Mouse (Mus musculus): ENCODE measurements at regions not wholly inside any gene's neighbourhood (a gene's known extent, or its start where the extent isn't known, plus 50 kb on each side); places are given as distances from the start of the nearest gene placed in this dataset.

- no peak for DNase-seq (ENCODE audit: low spot score)
Measured at GRCm38 (mm10) chr10:111867102-111867501, 105.4 kb upstream of the Krr1 start.

DNA sequence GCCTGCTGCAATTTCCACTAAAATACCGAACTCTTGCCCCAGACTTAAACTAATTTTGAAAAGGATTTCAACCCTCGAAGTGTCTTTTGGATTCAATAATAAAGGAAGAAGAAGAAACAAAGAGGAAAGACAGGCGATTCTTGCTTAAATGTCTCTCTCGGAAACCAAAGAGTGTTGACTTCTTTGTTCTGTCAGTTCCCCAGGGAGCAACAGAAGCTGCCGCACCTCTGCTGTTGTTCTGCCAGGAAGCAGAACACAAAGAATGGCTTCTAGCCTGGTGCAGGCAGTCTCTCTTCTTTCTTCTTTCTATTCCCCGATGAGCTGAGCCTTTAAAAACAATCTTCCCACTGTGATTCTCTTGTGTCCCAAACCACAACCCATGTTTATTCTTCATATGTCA, 104.9 kb upstream of the Krr1 start:
- DNase-seq (ENCODE audit: low spot score), result peak; percentile 26

GRCm38 (mm10) chr10:111880354-111880753, 92.1 kb upstream of the Krr1 start:
- no peak for DNase-seq (ENCODE audit: low spot score)

GRCm38 (mm10) chr10:111881339-111882211, 90.9 kb upstream of the Krr1 start:
- DNase-seq (ENCODE audit: low spot score), result no peak

GRCm38 (mm10) chr10:111882521-111882920, 89.9 kb upstream of the Krr1 start:
- no peak for DNase-seq (ENCODE audit: low spot score)

DNA sequence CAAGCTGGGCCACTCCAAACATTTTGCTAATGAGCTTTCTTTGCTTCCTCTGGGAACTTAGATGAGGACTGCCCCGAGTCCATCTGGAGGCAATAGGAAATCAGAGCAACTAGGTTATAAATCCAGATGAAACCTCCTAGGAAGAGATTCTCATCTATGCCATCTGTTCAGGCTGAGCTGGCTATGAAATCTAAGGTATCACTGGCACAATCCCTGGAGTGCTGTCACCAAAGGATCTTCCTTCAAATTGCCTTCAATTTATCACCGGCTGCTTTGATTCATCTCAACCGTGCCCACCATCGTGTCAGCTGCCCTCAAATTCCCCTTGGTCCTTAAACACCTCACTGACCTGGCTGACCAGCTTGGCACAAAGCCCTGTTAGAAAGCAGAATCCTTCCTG, 87.8 kb upstream of the Krr1 start:
- no peak for DNase-seq (ENCODE audit: low spot score)

GRCm38 (mm10) chr10:111889111-111889510, 83.4 kb upstream of the Krr1 start:
- DNase-seq (ENCODE audit: low spot score), result no peak

DNA sequence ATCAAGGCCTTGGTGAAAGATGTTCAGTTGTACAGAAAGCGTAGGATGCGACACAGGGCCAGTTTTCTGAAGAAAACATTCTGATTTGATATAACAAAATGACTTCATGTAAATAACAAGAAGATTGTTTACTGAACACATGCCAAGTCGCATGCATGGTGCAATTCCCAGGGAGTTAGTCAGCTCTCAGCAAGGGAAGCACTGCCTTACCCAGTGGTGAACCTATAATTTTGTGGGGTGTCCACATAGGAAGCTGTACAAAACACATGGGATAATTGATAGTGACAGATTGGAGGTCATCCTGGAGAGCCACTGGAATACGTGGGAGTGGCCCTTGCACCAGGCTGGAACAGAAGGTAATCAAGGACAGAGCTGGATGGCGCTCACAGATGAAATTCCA, 79.0 kb upstream of the Krr1 start:
- DNase-seq (ENCODE audit: low spot score), result no peak

DNA sequence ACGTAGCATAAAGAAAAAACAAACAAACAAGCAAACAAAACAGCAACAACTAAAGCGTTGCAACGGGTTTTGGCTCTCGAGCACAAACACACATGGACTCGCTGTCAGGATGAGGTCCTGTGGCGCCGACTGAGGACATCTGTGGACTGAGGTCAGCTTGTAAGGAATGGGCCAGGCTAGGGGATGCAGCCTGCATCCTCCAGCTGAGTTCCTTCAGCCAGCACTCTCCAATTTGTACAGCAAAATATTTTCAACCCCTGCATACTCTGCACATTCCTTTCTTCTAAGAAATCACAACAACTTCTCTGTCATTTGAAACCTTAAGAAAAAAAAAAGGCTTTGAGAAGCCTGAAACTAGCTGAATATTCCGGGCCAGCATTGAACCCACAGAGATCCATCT, 78.5 kb upstream of the Krr1 start:
- peak; percentile 38 for DNase-seq (ENCODE audit: low spot score)

DNA sequence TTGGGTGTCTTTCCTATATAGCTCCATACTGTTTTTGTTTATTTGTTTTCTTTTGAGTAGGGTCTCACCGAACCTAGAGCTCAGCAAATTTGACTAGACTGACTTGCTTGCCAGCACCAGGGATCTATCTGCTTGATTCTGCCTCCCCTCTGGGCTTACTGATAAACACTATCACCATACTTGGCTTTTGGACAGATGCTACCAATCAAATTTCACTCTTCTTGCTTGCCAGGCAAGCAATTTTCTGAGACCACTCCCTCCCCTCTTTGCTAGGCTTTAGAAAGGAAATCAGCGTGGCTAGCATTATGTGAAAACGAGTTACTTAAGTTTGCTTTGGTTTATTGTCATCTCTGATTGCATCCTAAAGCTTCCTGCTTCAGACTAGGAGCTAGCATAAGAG, 75.1 kb upstream of the Krr1 start:
- no peak for DNase-seq (ENCODE audit: low spot score)

DNA sequence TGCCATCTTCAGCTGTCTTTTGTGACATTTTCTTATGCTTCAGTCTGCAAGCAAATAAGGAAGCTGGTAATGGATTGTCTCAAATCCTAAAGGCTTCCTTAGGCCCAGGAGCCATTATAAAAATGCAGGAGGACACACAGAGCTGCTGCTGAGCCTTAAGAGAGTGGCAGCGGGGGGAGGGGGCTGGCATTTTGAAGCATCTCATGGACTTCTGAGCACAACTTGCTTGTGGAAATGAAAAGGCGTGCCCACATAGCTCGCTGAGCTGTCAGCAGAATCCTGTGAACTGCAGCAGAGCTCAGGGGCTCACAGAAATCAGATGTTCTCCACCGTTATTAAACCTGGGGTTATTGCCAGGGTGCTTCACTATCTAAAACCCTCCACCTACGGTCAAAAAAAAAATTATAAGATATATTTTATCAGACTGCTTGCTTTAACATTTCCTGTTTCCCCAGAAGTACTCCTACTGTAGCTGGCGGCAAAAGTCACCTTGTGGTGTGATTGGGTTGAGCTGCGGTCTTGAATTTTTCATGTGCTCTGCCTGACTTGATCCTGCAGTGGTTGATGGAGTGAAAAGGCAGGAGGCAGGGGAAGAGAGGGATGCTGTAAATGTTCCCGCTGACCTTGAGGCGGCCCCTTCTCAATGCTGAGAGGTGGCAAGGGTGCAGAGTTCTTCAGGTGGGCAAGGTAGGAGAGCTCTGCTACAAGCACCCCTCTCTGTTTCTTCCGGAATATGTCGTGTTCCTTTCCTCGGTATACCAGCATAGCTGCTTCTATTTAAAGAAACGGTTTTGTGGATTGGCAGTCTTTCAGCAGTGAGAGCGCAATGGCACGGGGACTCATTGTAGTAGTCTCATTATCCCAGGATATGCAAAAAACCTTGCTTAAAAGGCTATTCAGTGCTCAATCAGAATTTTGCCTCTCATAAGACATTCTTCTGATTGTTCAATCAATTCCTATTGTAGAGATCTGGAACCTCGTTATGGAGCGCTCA, 71.4 kb upstream of the Krr1 start:
- no peak for DNase-seq (ENCODE audit: low spot score)

DNA sequence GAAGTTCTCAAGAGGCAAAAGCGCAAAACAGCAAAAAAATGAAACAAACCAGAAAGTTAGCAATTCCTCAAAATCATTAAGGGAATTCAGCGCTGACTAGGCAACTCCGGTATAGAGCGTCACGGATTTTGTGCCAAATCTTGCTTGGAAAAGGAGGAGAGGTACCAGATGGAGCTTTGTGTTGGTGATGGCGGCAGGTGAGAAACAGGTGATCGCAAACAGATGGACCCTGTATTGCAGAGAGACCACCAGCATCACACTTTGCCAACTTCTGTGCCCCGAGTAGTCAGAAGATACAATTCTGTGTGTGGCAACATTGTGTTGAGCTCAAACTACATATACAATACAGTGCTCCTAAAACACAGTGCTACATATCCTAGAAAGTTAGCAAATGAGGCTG, 68.5 kb upstream of the Krr1 start:
- DNase-seq (ENCODE audit: low spot score), result no peak

DNA sequence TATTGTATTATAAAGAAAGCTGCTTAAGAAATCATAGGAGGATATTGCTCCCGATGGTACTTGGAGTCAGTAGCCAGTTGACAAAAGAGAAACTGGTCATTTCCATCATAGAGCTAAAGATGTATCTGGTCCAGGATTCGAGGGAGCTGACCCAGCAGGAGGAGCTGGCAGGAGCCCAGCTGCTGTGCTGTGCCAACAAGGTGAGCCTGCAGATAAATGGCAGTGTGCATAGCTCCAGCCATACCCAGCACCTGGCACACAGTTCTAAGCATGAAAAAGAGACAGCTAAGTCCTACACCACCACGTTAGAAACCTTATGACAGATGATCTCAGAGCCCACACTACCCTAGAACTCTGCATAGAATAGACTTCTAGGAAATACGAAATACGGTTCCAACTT, 64.6 kb upstream of the Krr1 start:
- DNase-seq (ENCODE audit: low spot score), result no peak

- no peak for DNase-seq (ENCODE audit: low spot score)
Measured at GRCm38 (mm10) chr10:111912561-111912960, 59.9 kb upstream of the Krr1 start.

- DNase-seq (ENCODE audit: low spot score), result no peak
Measured at GRCm38 (mm10) chr10:111913066-111913785, 59.2 kb upstream of the Krr1 start.

DNA sequence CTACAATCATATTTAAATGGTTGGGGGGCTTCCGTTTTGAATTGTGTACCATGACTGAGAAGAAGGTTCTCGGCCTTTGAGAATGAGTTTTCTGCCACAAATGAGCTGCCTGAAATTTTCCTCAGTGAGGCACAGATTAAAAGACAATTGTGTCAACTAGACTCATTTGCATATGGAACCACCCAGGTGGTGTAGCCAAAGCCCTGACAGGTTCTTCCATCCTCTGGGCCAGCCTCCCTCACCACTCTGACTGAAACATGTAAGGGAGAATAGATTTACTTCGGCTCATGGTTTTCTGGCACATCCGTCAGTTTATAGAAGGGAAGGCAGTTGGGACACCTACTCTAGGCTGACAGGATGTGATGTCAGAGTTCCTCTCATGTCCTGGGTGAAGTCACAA, 58.2 kb upstream of the Krr1 start:
- no peak for DNase-seq (ENCODE audit: low spot score)

GRCm38 (mm10) chr10:111918071-111918507, 54.4 kb upstream of the Krr1 start:
- no peak for DNase-seq (ENCODE audit: low spot score)

DNA sequence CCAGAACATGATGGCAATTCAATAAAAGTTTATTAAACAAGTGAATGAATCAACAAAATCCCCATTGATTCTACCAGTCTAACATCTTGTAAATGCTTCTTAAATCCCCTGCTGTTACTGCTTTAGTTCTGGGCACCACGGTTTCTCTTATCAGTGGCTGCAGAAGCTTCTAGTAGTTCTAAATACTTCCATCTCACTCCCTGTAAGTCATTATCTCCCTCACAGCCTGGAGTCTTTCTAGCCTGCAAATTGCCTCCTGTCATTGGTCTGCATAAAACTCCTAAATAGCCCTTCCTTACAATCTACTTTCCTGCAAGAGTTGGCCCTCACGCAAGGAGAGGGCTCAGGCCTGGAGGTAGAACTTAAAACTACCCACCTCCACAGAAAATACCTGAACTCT, 53.0 kb upstream of the Krr1 start:
- no peak for DNase-seq (ENCODE audit: low spot score)

DNA sequence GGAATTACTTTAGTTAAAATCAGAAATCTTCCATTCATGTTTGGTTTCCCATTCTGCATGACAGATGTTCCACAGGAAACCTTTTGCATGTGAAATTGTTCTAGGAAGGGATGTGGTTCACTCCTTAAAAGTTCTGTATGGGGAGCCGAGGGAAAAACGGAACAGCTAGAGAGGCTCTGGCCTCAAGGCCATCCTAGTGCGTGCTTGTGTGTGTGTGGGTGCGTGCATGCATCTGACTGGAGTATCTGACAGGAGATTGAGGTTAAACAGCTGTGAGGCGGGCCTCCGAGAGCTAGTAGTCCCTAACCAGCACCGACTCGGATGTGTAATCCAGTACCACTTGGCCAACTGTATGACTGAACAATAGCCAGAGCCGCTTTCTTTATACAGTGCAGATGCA, 51.0 kb upstream of the Krr1 start:
- DNase-seq (ENCODE audit: low spot score), result no peak

All from gastrocnemius, adult 18-20 months (tissue).